Mouse (Mus musculus): Measurements from ENCODE around the gene Gm28305. TPM values are rescaled to one million over a fixed set of nuclear protein-coding genes. Genes with fewer than 3 reads are reported as not detected.

Gm28305 gene
- polyA plus RNA-seq, 1 experiment from 2014 or later: not detected

- no peak overlapping the region for H3K4me2 ChIP-seq (ENCODE audit: low read depth, low read length)
- no peak overlapping the region for H3K9ac ChIP-seq (ENCODE audit: low read length)
- 71% methylated on average over 9 of the region's 9 CpGs for WGBS
- H3K4me1 ChIP-seq (ENCODE audit: control insufficient read depth, insufficient read depth, low read length): no peaks in the 10 kb centered on the region
- no peaks in the 10 kb centered on the region for H3K27me3 ChIP-seq (ENCODE audit: control insufficient read depth, insufficient read depth, low read length)
- ATAC-seq (ENCODE audit: insufficient read depth, low FRiP score): no peak
- H3K9me3 ChIP-seq (replicated peaks; ENCODE audit: control insufficient read depth, low read length): no peaks in the 10 kb centered on the region; the same call in 1 of the 2 replicates
- no peak overlapping the region for H3K4me3 ChIP-seq (replicated peaks; ENCODE audit: low read length)
- H3K27ac ChIP-seq (ENCODE audit: low read length): no peak overlapping the region
- H3K36me3 ChIP-seq (ENCODE audit: control insufficient read depth, insufficient read depth, low read length): no peaks in the 10 kb centered on the region
Observed at GRCm38 (mm10) chr9:104106930-104107329, 66.5 kb downstream of the Gm28305 start.

- Histone ChIP-seq H3K9me3 (replicated peaks; ENCODE audit: control insufficient read depth, low read length) (no peaks in the 10 kb centered on the region; the same call in 1 of the 2 replicates), H3K4me3 (replicated peaks; ENCODE audit: low read length) (no peak overlapping the region), H3K36me3 (ENCODE audit: control insufficient read depth, insufficient read depth, low read length) (no peaks in the 10 kb centered on the region), H3K4me2 (ENCODE audit: low read depth, low read length) (no peak overlapping the region), H3K27ac (ENCODE audit: low read length) (no peak overlapping the region), H3K27me3 (ENCODE audit: control insufficient read depth, insufficient read depth, low read length) (no peaks in the 10 kb centered on the region), H3K4me1 (ENCODE audit: control insufficient read depth, insufficient read depth, low read length) (no peaks in the 10 kb centered on the region), H3K9ac (ENCODE audit: low read length) (no peak overlapping the region)
- ATAC-seq (ENCODE audit: insufficient read depth, low FRiP score): no peak
- WGBS: 40% methylated on average over 6 of the region's 6 CpGs
Observed at GRCm38 (mm10) chr9:104107482-104107881, 67.0 kb downstream of the Gm28305 start.

GRCm38 (mm10) chr9:104108571-104109143 lies 68.2 kb downstream of the Gm28305 start:
- no peaks in the 10 kb centered on the region; the same call in 1 of the 2 replicates for H3K9me3 ChIP-seq (replicated peaks; ENCODE audit: control insufficient read depth, low read length)
- H3K36me3 ChIP-seq (ENCODE audit: control insufficient read depth, insufficient read depth, low read length): no peaks in the 10 kb centered on the region
- H3K27ac ChIP-seq (ENCODE audit: low read length): no peak overlapping the region
- no peaks in the 10 kb centered on the region for H3K27me3 ChIP-seq (ENCODE audit: control insufficient read depth, insufficient read depth, low read length)
- H3K4me1 ChIP-seq (ENCODE audit: control insufficient read depth, insufficient read depth, low read length): no peaks in the 10 kb centered on the region
- WGBS: 67% methylated on average over 2 of the region's 2 CpGs
- H3K4me2 ChIP-seq (ENCODE audit: low read depth, low read length): no peak overlapping the region
- no peak overlapping the region for H3K9ac ChIP-seq (ENCODE audit: low read length)
- no peak overlapping the region for H3K4me3 ChIP-seq (replicated peaks; ENCODE audit: low read length)
- ATAC-seq (ENCODE audit: insufficient read depth, low FRiP score): no peak

GRCm38 (mm10) chr9:104109151-104109550 lies 68.7 kb downstream of the Gm28305 start:
- ATAC-seq (ENCODE audit: insufficient read depth, low FRiP score): no peak
- no peaks in the 10 kb centered on the region for H3K4me1 ChIP-seq (ENCODE audit: control insufficient read depth, insufficient read depth, low read length)
- H3K27me3 ChIP-seq (ENCODE audit: control insufficient read depth, insufficient read depth, low read length): no peaks in the 10 kb centered on the region
- 89% methylated on average over 5 of the region's 5 CpGs for WGBS
- H3K9ac ChIP-seq (ENCODE audit: low read length): no peak overlapping the region
- no peak overlapping the region for H3K4me2 ChIP-seq (ENCODE audit: low read depth, low read length)
- H3K9me3 ChIP-seq (replicated peaks; ENCODE audit: control insufficient read depth, low read length): no peaks in the 10 kb centered on the region; the same call in 1 of the 2 replicates
- no peaks in the 10 kb centered on the region for H3K36me3 ChIP-seq (ENCODE audit: control insufficient read depth, insufficient read depth, low read length)
- H3K4me3 ChIP-seq (replicated peaks; ENCODE audit: low read length): no peak overlapping the region
- H3K27ac ChIP-seq (ENCODE audit: low read length): no peak overlapping the region

- H3K36me3 ChIP-seq (ENCODE audit: control insufficient read depth, insufficient read depth, low read length): no peaks in the 10 kb centered on the region
- WGBS: 65% methylated on average over 5 of the region's 5 CpGs
- H3K27ac ChIP-seq (ENCODE audit: low read length): peak overlapping the region; percentile 20; the same call in 1 of the 2 replicates
- no peaks in the 10 kb centered on the region for H3K9me3 ChIP-seq (replicated peaks; ENCODE audit: control insufficient read depth, low read length)
- H3K9ac ChIP-seq (ENCODE audit: low read length): no peak overlapping the region
- H3K4me2 ChIP-seq (ENCODE audit: low read depth, low read length): no peak overlapping the region
- no peak for ATAC-seq (ENCODE audit: insufficient read depth, low FRiP score)
- H3K27me3 ChIP-seq (ENCODE audit: control insufficient read depth, insufficient read depth, low read length): no peaks in the 10 kb centered on the region
- peaks cover 12% of the 10 kb centered on the region for H3K4me1 ChIP-seq (ENCODE audit: control insufficient read depth, insufficient read depth, low read length)
- H3K4me3 ChIP-seq (replicated peaks; ENCODE audit: low read length): no peak overlapping the region
Observed at GRCm38 (mm10) chr9:104123101-104123500, 82.6 kb downstream of the Gm28305 start.

GRCm38 (mm10) chr9:104123622-104124021 lies 83.2 kb downstream of the Gm28305 start:
- Histone ChIP-seq H3K27ac (ENCODE audit: low read length) (no peak overlapping the region), H3K9me3 (replicated peaks; ENCODE audit: control insufficient read depth, low read length) (no peaks in the 10 kb centered on the region), H3K4me3 (replicated peaks; ENCODE audit: low read length) (no peak overlapping the region), H3K36me3 (ENCODE audit: control insufficient read depth, insufficient read depth, low read length) (no peaks in the 10 kb centered on the region), H3K4me1 (ENCODE audit: control insufficient read depth, insufficient read depth, low read length) (peaks cover 12% of the 10 kb centered on the region), H3K4me2 (ENCODE audit: low read depth, low read length) (no peak overlapping the region), H3K9ac (ENCODE audit: low read length) (no peak overlapping the region), H3K27me3 (ENCODE audit: control insufficient read depth, insufficient read depth, low read length) (no peaks in the 10 kb centered on the region)
- ATAC-seq (ENCODE audit: insufficient read depth, low FRiP score): no peak; the same call in 1 of the 2 replicates
- WGBS: 24% methylated on average over 5 of the region's 5 CpGs

Other genes starting within 250 kb of the Gm28305 start
- gene Nphp3, start 38.1 kb upstream of the Gm28305 start, polyA plus RNA-seq (2015; fragmentation: Nextera tagmentation; extraction: Ambion mirVana): 3.3 and 3.7 TPM in 2 replicates
- gene Uba5, start 22.5 kb downstream of the Gm28305 start, polyA plus RNA-seq (2015; fragmentation: Nextera tagmentation; extraction: Ambion mirVana): 44.7 and 46.2 TPM in 2 replicates
- gene Acad11, start 22.7 kb downstream of the Gm28305 start, polyA plus RNA-seq (2015; fragmentation: Nextera tagmentation; extraction: Ambion mirVana): 17.5 and 20.1 TPM in 2 replicates
- 3.6 and 4.9 TPM in 2 replicates for gene Ackr4, start 86.3 kb downstream of the Gm28305 start, polyA plus RNA-seq (2015; fragmentation: Nextera tagmentation; extraction: Ambion mirVana)
- gene Dnajc13, start 222.3 kb downstream of the Gm28305 start, polyA plus RNA-seq (2015; fragmentation: Nextera tagmentation; extraction: Ambion mirVana): 18.6 and 19.8 TPM in 2 replicates

All from stomach, embryonic 16.5 days (tissue).